Mouse (Mus musculus): ENCODE data around the gene Dlec1. TPM values are rescaled to one million over a fixed set of nuclear protein-coding genes. Genes with fewer than 3 reads are reported as not detected.

Dlec1 gene
- polyA plus RNA-seq, 1 experiment, result 2.4 TPM

- Histone ChIP-seq H3K27ac (ENCODE audit: insufficient read depth, low read length) (peak overlapping the region; percentile 59), H3K9me3 (replicated peaks; ENCODE audit: control insufficient read depth, insufficient read depth, low read length, poor library complexity, severe bottlenecking) (no peaks in the 10 kb centered on the region), H3K27me3 (ENCODE audit: control insufficient read depth, insufficient read depth, low read length, poor library complexity, severe bottlenecking) (no peaks in the 10 kb centered on the region), H3K4me1 (ENCODE audit: control insufficient read depth, insufficient read depth, low read length) (peaks cover 25% of the 10 kb centered on the region), H3K9ac (ENCODE audit: low read depth, poor library complexity, severe bottlenecking) (no peak overlapping the region), H3K36me3 (ENCODE audit: control insufficient read depth, insufficient read depth, low read length, poor library complexity, severe bottlenecking) (no peaks in the 10 kb centered on the region), H3K4me3 (ENCODE audit: low read depth, low read length) (no peak overlapping the region)
- TF ChIP-seq EP300 (IDR thresholded peaks at IDR 0.05; ENCODE audit: insufficient read depth, low read depth, low read length) (no peak), POLR2A (IDR thresholded peaks at IDR 0.05; ENCODE audit: insufficient read depth, low read length) (no peak), CTCF (IDR thresholded peaks at IDR 0.05; ENCODE audit: low read depth, low read length) (no peak)
Observed at GRCm38 (mm10) chr9:119083966-119084365, 18.3 kb upstream of the Dlec1 start.

- no peaks in the 10 kb centered on the region for H3K36me3 ChIP-seq (ENCODE audit: control insufficient read depth, insufficient read depth, low read length, poor library complexity, severe bottlenecking)
- no peak overlapping the region for H3K9ac ChIP-seq (ENCODE audit: low read depth, poor library complexity, severe bottlenecking)
- no peak overlapping the region for H3K4me3 ChIP-seq (ENCODE audit: low read depth, low read length)
- H3K27ac ChIP-seq (ENCODE audit: insufficient read depth, low read length), result no peak overlapping the region
- peaks cover 20% of the 10 kb centered on the region for H3K4me1 ChIP-seq (ENCODE audit: control insufficient read depth, insufficient read depth, low read length)
- no peaks in the 10 kb centered on the region for H3K9me3 ChIP-seq (replicated peaks; ENCODE audit: control insufficient read depth, insufficient read depth, low read length, poor library complexity, severe bottlenecking)
- TF ChIP-seq EP300 (IDR thresholded peaks at IDR 0.05; ENCODE audit: insufficient read depth, low read depth, low read length) (peak; percentile 62; the same call in 1 of the 2 replicates), POLR2A (IDR thresholded peaks at IDR 0.05; ENCODE audit: insufficient read depth, low read length) (no peak), CTCF (IDR thresholded peaks at IDR 0.05; ENCODE audit: low read depth, low read length) (no peak)
- no peaks in the 10 kb centered on the region for H3K27me3 ChIP-seq (ENCODE audit: control insufficient read depth, insufficient read depth, low read length, poor library complexity, severe bottlenecking)
Observed at GRCm38 (mm10) chr9:119086451-119086850, 15.8 kb upstream of the Dlec1 start.

GRCm38 (mm10) chr9:119087309-119087708 is 15.0 kb upstream of the Dlec1 start:
- Histone ChIP-seq H3K27ac (ENCODE audit: insufficient read depth, low read length) (no peak overlapping the region), H3K9me3 (replicated peaks; ENCODE audit: control insufficient read depth, insufficient read depth, low read length, poor library complexity, severe bottlenecking) (no peaks in the 10 kb centered on the region), H3K9ac (ENCODE audit: low read depth, poor library complexity, severe bottlenecking) (peak overlapping the region; percentile 19; the same call in 1 of the 2 replicates), H3K36me3 (ENCODE audit: control insufficient read depth, insufficient read depth, low read length, poor library complexity, severe bottlenecking) (no peaks in the 10 kb centered on the region), H3K4me1 (ENCODE audit: control insufficient read depth, insufficient read depth, low read length) (peaks cover 18% of the 10 kb centered on the region), H3K27me3 (ENCODE audit: control insufficient read depth, insufficient read depth, low read length, poor library complexity, severe bottlenecking) (no peaks in the 10 kb centered on the region), H3K4me3 (ENCODE audit: low read depth, low read length) (peak overlapping the region; percentile 78)
- no peak for TF ChIP-seq POLR2A (IDR thresholded peaks at IDR 0.05; ENCODE audit: insufficient read depth, low read length)
- TF ChIP-seq EP300 (IDR thresholded peaks at IDR 0.05; ENCODE audit: insufficient read depth, low read depth, low read length), result no peak
- TF ChIP-seq CTCF (IDR thresholded peaks at IDR 0.05; ENCODE audit: low read depth, low read length), result no peak

GRCm38 (mm10) chr9:119088148-119088801 is 14.0 kb upstream of the Dlec1 start:
- Histone ChIP-seq H3K27ac (ENCODE audit: insufficient read depth, low read length) (0 out of 2 replicates have a peak overlapping the region, but pooled peaks have one; percentile 27), H3K4me1 (ENCODE audit: control insufficient read depth, insufficient read depth, low read length) (peaks cover 17% of the 10 kb centered on the region), H3K4me3 (ENCODE audit: low read depth, low read length) (peak overlapping the region; percentile 89), H3K9ac (ENCODE audit: low read depth, poor library complexity, severe bottlenecking) (peak overlapping the region; percentile 19; the same call in 1 of the 2 replicates), H3K36me3 (ENCODE audit: control insufficient read depth, insufficient read depth, low read length, poor library complexity, severe bottlenecking) (no peaks in the 10 kb centered on the region), H3K27me3 (ENCODE audit: control insufficient read depth, insufficient read depth, low read length, poor library complexity, severe bottlenecking) (no peaks in the 10 kb centered on the region), H3K9me3 (replicated peaks; ENCODE audit: control insufficient read depth, insufficient read depth, low read length, poor library complexity, severe bottlenecking) (no peaks in the 10 kb centered on the region)
- no peak for TF ChIP-seq CTCF (IDR thresholded peaks at IDR 0.05; ENCODE audit: low read depth, low read length)
- TF ChIP-seq POLR2A (IDR thresholded peaks at IDR 0.05; ENCODE audit: insufficient read depth, low read length), result peak; percentile 31

GRCm38 (mm10) chr9:119089437-119089836 is 12.8 kb upstream of the Dlec1 start:
- H3K4me3 ChIP-seq (ENCODE audit: low read depth, low read length), result no peak overlapping the region
- H3K9me3 ChIP-seq (replicated peaks; ENCODE audit: control insufficient read depth, insufficient read depth, low read length, poor library complexity, severe bottlenecking), result no peaks in the 10 kb centered on the region
- H3K4me1 ChIP-seq (ENCODE audit: control insufficient read depth, insufficient read depth, low read length), result peaks cover 15% of the 10 kb centered on the region
- H3K9ac ChIP-seq (ENCODE audit: low read depth, poor library complexity, severe bottlenecking), result no peak overlapping the region
- H3K27ac ChIP-seq (ENCODE audit: insufficient read depth, low read length), result no peak overlapping the region
- no peaks in the 10 kb centered on the region for H3K36me3 ChIP-seq (ENCODE audit: control insufficient read depth, insufficient read depth, low read length, poor library complexity, severe bottlenecking)
- no peak for TF ChIP-seq POLR2A (IDR thresholded peaks at IDR 0.05; ENCODE audit: insufficient read depth, low read length)
- TF ChIP-seq CTCF (IDR thresholded peaks at IDR 0.05; ENCODE audit: low read depth, low read length), result no peak
- TF ChIP-seq EP300 (IDR thresholded peaks at IDR 0.05; ENCODE audit: insufficient read depth, low read depth, low read length), result no peak
- no peaks in the 10 kb centered on the region for H3K27me3 ChIP-seq (ENCODE audit: control insufficient read depth, insufficient read depth, low read length, poor library complexity, severe bottlenecking)

- Histone ChIP-seq H3K9me3 (replicated peaks; ENCODE audit: control insufficient read depth, insufficient read depth, low read length, poor library complexity, severe bottlenecking) (no peaks in the 10 kb centered on the region), H3K9ac (ENCODE audit: low read depth, poor library complexity, severe bottlenecking) (no peak overlapping the region), H3K4me1 (ENCODE audit: control insufficient read depth, insufficient read depth, low read length) (peaks cover 14% of the 10 kb centered on the region), H3K27me3 (ENCODE audit: control insufficient read depth, insufficient read depth, low read length, poor library complexity, severe bottlenecking) (no peaks in the 10 kb centered on the region), H3K4me3 (ENCODE audit: low read depth, low read length) (no peak overlapping the region), H3K36me3 (ENCODE audit: control insufficient read depth, insufficient read depth, low read length, poor library complexity, severe bottlenecking) (no peaks in the 10 kb centered on the region), H3K27ac (ENCODE audit: insufficient read depth, low read length) (no peak overlapping the region)
- no peak for TF ChIP-seq CTCF (IDR thresholded peaks at IDR 0.05; ENCODE audit: low read depth, low read length)
- no peak for TF ChIP-seq POLR2A (IDR thresholded peaks at IDR 0.05; ENCODE audit: insufficient read depth, low read length)
- TF ChIP-seq EP300 (IDR thresholded peaks at IDR 0.05; ENCODE audit: insufficient read depth, low read depth, low read length), result no peak
Observed at GRCm38 (mm10) chr9:119090462-119090861, 11.8 kb upstream of the Dlec1 start.

Data from ES-Bruce4 (cell line).